28 mouse cellular contexts compared by ENCODE assay signal in genomic region chrX:6853466-6853865, GRCm38 (mm10).
"Had no signal": no experiment of that assay in that cellular context is flagged by ENCODE, and none has a peak within 500 bp of the region (broad histone marks: within the 10 kb centered on the region; RNA-seq: fewer than 3 reads in every experiment).

No protein-coding gene starts in this region.

- ATAC-seq: forebrain, embryonic 13.5 days; forebrain, embryonic 14.5 days; forebrain, embryonic 15.5 days; forebrain, postnatal 0 days had no signal

- H3K4me1 ChIP-seq: embryonic facial prominence, embryonic 10.5 days; embryonic facial prominence, embryonic 12.5 days; embryonic facial prominence, embryonic 13.5 days; embryonic facial prominence, embryonic 15.5 days; forebrain, embryonic 10.5 days; forebrain, embryonic 12.5 days; forebrain, embryonic 13.5 days; forebrain, embryonic 15.5 days; heart, embryonic 10.5 days; heart, embryonic 12.5 days had no signal

- DNase-seq: cerebellum, adult 9-10 months; cerebellum, adult 9-11 months; cerebellum, postnatal 10 days; cerebellum, postnatal 14 days; cerebellum, postnatal 25 days; cerebellum, postnatal 36 days; embryo, embryonic 11 days; forebrain, postnatal 0 days; gastrocnemius, adult 2 months; gastrocnemius, postnatal 10 days; gastrocnemius, postnatal 14 days; gastrocnemius, postnatal 25 days; gastrocnemius, postnatal 36 days; heart, adult 11 months; heart, adult 2 months had no signal

- H3K27me3 ChIP-seq: embryonic facial prominence, embryonic 12.5 days; embryonic facial prominence, embryonic 13.5 days; embryonic facial prominence, embryonic 15.5 days; forebrain, embryonic 12.5 days; forebrain, embryonic 13.5 days; forebrain, embryonic 15.5 days; heart, embryonic 12.5 days had no signal

- H3K9ac ChIP-seq: embryonic facial prominence, embryonic 12.5 days; embryonic facial prominence, embryonic 13.5 days; embryonic facial prominence, embryonic 15.5 days; forebrain, embryonic 12.5 days; forebrain, embryonic 13.5 days; forebrain, embryonic 15.5 days; forebrain, postnatal 0 days; heart, embryonic 12.5 days had no signal

- H3K9me3 ChIP-seq: embryonic facial prominence, embryonic 10.5 days; embryonic facial prominence, embryonic 12.5 days; embryonic facial prominence, embryonic 13.5 days; embryonic facial prominence, embryonic 15.5 days; forebrain, embryonic 10.5 days; forebrain, embryonic 12.5 days; forebrain, embryonic 13.5 days; forebrain, embryonic 15.5 days; heart, embryonic 10.5 days; heart, embryonic 12.5 days had no signal

- H3K27ac ChIP-seq: embryonic facial prominence, embryonic 10.5 days; embryonic facial prominence, embryonic 12.5 days; embryonic facial prominence, embryonic 13.5 days; embryonic facial prominence, embryonic 15.5 days; forebrain, embryonic 10.5 days; forebrain, embryonic 12.5 days; forebrain, embryonic 13.5 days; forebrain, embryonic 15.5 days; gastrocnemius, adult 2 months; heart, adult 2 months; heart, embryonic 10.5 days had no signal

- H3K36me3 ChIP-seq: embryonic facial prominence, embryonic 10.5 days; embryonic facial prominence, embryonic 12.5 days; embryonic facial prominence, embryonic 13.5 days; embryonic facial prominence, embryonic 15.5 days; forebrain, embryonic 10.5 days; forebrain, embryonic 12.5 days; forebrain, embryonic 15.5 days; heart, embryonic 10.5 days; heart, embryonic 12.5 days had no signal

- H3K4me3 ChIP-seq: embryonic facial prominence, embryonic 10.5 days; embryonic facial prominence, embryonic 12.5 days; embryonic facial prominence, embryonic 13.5 days; embryonic facial prominence, embryonic 15.5 days; erythroblast, embryonic 14.5 days; forebrain, embryonic 10.5 days; forebrain, embryonic 12.5 days; forebrain, embryonic 13.5 days; forebrain, embryonic 15.5 days; gastrocnemius, adult 2 months; heart, adult 2 months; heart, embryonic 10.5 days; heart, embryonic 12.5 days had no signal

- H3K4me2 ChIP-seq: embryonic facial prominence, embryonic 12.5 days; embryonic facial prominence, embryonic 13.5 days; embryonic facial prominence, embryonic 15.5 days; forebrain, embryonic 12.5 days; forebrain, embryonic 13.5 days; forebrain, embryonic 15.5 days; heart, embryonic 11.5 days; heart, embryonic 12.5 days had no signal
